Mouse (Mus musculus) midbrain, embryonic 10.5 days (tissue): ENCODE results near the gene Lrrtm1. TPM values are rescaled to one million over a fixed set of nuclear protein-coding genes. Genes with fewer than 3 reads are reported as not detected.

Experiments
- DNase-seq: peaks from one replicate; pipeline ENCODE4 v3.0.0-alpha.2; 2017; ENCODE audit warnings: low spot score
- H3K27ac ChIP-seq: fragments of 300-500 bp; sonication (generic); replicated peaks from 2 replicates; pipeline ENCODE4 v1.5.1; 2016; ENCODE audit warnings: mild to moderate bottlenecking
- H3K27me3 ChIP-seq: fragments of 300-500 bp; sonication (generic); 2 replicates; pipeline ENCODE4 v1.6.1; 2016; ENCODE audit warnings: low read depth, mild to moderate bottlenecking; ENCODE audit not compliant: poor library complexity, severe bottlenecking
- H3K36me3 ChIP-seq: fragments of 300-500 bp; sonication (generic); 2 replicates; pipeline ENCODE4 v1.6.1; 2016; ENCODE audit warnings: mild to moderate bottlenecking, moderate library complexity
- H3K4me1 ChIP-seq: fragments of 300-500 bp; sonication (generic); 2 replicates; pipeline ENCODE4 v1.6.1; 2016
- H3K4me3 ChIP-seq: fragments of 300-500 bp; sonication (generic); 2 replicates; pipeline ENCODE4 v1.5.1; 2016; ENCODE audit warnings: mild to moderate bottlenecking, moderate library complexity
- H3K9me3 ChIP-seq: fragments of 300-500 bp; sonication (generic); replicated peaks from 2 replicates; pipeline ENCODE4 v1.6.1; 2016; ENCODE audit warnings: mild to moderate bottlenecking
- WGBS: fragments of 180-500 bp; shearing (Covaris S2); methylation state at CpG from one replicate; pipeline ENCODE4 v1.1.7; 2016; 5-methylcytosine and 5-hydroxymethylcytosine counted together
- polyA plus RNA-seq: library from polyadenylated mRNA; unstranded; fragments of >200 nt; fragmentation: Nextera tagmentation; extraction: Ambion mirVana; gene quantifications from 2 replicates; pipeline ENCODE4 v1.2.1, GENCODE M21; 2016

Lrrtm1 gene
- polyA plus RNA-seq, 1 experiment from 2014 or later = 8.9 TPM

GRCm38 (mm10) chr6:77253480-77253879 is 11.0 kb downstream of the Lrrtm1 start:
- H3K4me1 ChIP-seq = no peaks in the 10 kb centered on the region
- no peak for DNase-seq
- WGBS = 72% methylated on average over 5 of the region's 5 CpGs
- H3K36me3 ChIP-seq = no peaks in the 10 kb centered on the region
- no peaks in the 10 kb centered on the region for H3K9me3 ChIP-seq
- H3K27me3 ChIP-seq = no peaks in the 10 kb centered on the region
- no peak overlapping the region for H3K4me3 ChIP-seq
- H3K27ac ChIP-seq = no peak overlapping the region

DNA sequence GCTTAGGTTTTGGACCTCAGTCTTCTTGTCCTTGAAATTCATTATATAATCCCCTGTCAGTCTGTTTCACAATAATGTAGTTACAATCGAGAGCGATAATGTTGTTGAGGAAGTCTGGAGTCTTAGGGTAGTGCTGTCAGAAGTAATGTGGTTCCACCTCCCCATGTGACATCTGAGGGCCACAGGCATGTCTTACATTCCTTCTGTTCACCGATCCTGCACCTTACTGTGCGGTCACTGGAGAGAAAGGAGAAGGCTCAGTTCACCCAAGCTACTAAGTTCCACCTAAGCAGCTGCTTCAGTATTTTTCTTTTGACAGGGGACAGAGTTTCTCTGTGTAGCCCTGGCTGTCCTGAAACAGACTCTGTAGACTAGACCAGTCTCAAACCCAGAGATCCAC is 13.9 kb downstream of the Lrrtm1 start:
- no peak overlapping the region for H3K4me3 ChIP-seq
- WGBS = 88% methylated on average over 4 of the region's 4 CpGs

GRCm38 (mm10) chr6:77257358-77258105 is 15.0 kb downstream of the Lrrtm1 start:
- Histone ChIP-seq H3K36me3 (no peaks in the 10 kb centered on the region), H3K4me3 (no peak overlapping the region), H3K27me3 (no peaks in the 10 kb centered on the region), H3K9me3 (no peaks in the 10 kb centered on the region), H3K27ac (no peak overlapping the region), H3K4me1 (no peaks in the 10 kb centered on the region)
- WGBS = 62% methylated on average over 7 of the region's 7 CpGs
- no peak for DNase-seq

More for the DNA sequence above, 13.9 kb downstream of the Lrrtm1 start:
- Histone ChIP-seq H3K27me3 (no peaks in the 10 kb centered on the region), H3K27ac (no peak overlapping the region), H3K9me3 (no peaks in the 10 kb centered on the region), H3K36me3 (no peaks in the 10 kb centered on the region), H3K4me1 (no peaks in the 10 kb centered on the region)
- DNase-seq = no peak

GRCm38 (mm10) chr6:77265163-77265562 is 22.7 kb downstream of the Lrrtm1 start:
- no peak overlapping the region for H3K27ac ChIP-seq
- no peaks in the 10 kb centered on the region for H3K36me3 ChIP-seq
- no peak for DNase-seq
- no peaks in the 10 kb centered on the region for H3K9me3 ChIP-seq
- H3K4me1 ChIP-seq = peaks cover 7% of the 10 kb centered on the region; the same call in 1 of the 2 replicates
- H3K4me3 ChIP-seq = no peak overlapping the region
- no peaks in the 10 kb centered on the region for H3K27me3 ChIP-seq
- WGBS = 73% methylated on average over 3 of the region's 3 CpGs

DNA sequence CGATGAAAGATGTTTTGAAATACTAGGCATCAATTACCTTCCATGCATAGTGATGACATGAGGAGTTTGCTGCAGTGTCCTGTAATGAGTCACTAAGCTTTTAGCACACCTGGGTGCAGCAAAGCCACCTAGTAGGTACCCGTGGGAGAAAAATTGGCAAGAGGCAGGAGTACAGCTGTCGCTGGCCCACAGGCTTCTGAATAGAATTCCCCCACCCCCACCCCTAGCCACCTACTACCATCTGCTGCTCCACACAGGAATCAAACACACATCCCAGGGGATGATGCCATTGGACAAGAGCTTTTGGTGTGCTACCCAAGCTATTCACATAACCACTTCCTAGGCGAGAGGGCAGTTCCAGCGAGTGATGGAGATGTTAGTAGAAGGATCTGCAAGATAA is 36.3 kb downstream of the Lrrtm1 start:
- Histone ChIP-seq H3K27me3 (no peaks in the 10 kb centered on the region), H3K27ac (no peak overlapping the region), H3K4me3 (no peak overlapping the region), H3K4me1 (no peaks in the 10 kb centered on the region), H3K36me3 (no peaks in the 10 kb centered on the region), H3K9me3 (no peaks in the 10 kb centered on the region)
- 91% methylated on average over 5 of the region's 5 CpGs for WGBS
- DNase-seq = no peak

DNA sequence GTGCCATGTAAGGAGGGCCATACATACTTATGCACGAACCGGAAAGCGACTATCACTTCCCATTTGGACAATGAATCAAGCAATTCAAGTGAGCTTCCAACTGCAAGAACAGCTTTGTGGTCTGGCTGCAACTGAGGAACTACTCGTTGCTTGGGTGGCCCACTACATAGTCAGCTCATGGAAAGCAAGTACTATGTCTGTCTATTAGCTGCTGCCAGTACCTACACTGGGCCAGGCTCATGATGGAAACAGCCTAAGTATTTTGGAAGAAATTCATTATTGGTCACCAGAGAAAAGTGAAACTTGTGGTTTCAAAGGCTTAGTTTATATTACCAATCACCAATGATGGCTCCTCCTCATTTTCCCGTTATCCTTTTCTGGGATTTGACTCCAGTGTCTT is 43.8 kb downstream of the Lrrtm1 start:
- Histone ChIP-seq H3K27me3 (no peaks in the 10 kb centered on the region), H3K36me3 (no peaks in the 10 kb centered on the region), H3K4me3 (no peak overlapping the region), H3K9me3 (no peaks in the 10 kb centered on the region), H3K4me1 (no peaks in the 10 kb centered on the region), H3K27ac (no peak overlapping the region)
- DNase-seq = no peak
- WGBS = 92% methylated on average over 5 of the region's 5 CpGs

GRCm38 (mm10) chr6:77288402-77288801 is 45.9 kb downstream of the Lrrtm1 start:
- Histone ChIP-seq H3K4me3 (no peak overlapping the region), H3K27ac (no peak overlapping the region), H3K27me3 (no peaks in the 10 kb centered on the region), H3K9me3 (no peaks in the 10 kb centered on the region), H3K4me1 (no peaks in the 10 kb centered on the region), H3K36me3 (no peaks in the 10 kb centered on the region)
- no peak for DNase-seq

DNA sequence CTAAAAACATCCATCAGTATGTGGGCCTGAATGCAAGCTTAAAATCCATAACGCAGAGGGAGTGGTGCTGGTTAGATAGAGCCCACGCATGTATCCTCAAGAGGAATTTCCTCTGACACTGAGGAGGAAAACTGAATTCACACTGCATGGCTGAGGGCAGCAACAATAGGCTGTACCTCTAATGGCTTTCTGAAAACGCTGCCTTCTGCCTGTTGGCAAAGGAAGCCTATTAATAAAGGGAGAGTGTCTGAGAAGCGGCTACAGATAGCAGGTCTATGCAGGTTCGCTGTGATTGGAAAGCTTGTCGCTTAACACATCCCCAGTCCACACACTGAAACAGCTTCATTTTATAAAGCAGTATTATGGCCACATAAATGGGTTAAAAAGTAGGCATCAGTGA is 48.9 kb downstream of the Lrrtm1 start:
- H3K9me3 ChIP-seq = no peaks in the 10 kb centered on the region
- no peaks in the 10 kb centered on the region for H3K36me3 ChIP-seq
- no peak overlapping the region for H3K4me3 ChIP-seq
- H3K27ac ChIP-seq = no peak overlapping the region
- no peaks in the 10 kb centered on the region for H3K27me3 ChIP-seq
- 84% methylated on average over 6 of the region's 6 CpGs for WGBS
- no peak for DNase-seq
- H3K4me1 ChIP-seq = peaks cover 8% of the 10 kb centered on the region

- WGBS = 95% methylated on average over 1 of the region's 1 CpGs
- Histone ChIP-seq H3K27ac (no peak overlapping the region), H3K4me1 (peaks cover 6% of the 10 kb centered on the region; the same call in 1 of the 2 replicates), H3K9me3 (no peaks in the 10 kb centered on the region), H3K36me3 (no peaks in the 10 kb centered on the region), H3K27me3 (no peaks in the 10 kb centered on the region), H3K4me3 (no peak overlapping the region)
- DNase-seq = no peak
These were observed 58.8 kb downstream of the Lrrtm1 start for GRCm38 (mm10) chr6:77301305-77301704.

GRCm38 (mm10) chr6:77306796-77307195 is 64.3 kb downstream of the Lrrtm1 start:
- 88% methylated on average over 3 of the region's 3 CpGs for whole genome bisulfite sequencing
- H3K4me3 ChIP-seq = no peak overlapping the region
- no peaks in the 10 kb centered on the region for H3K27me3 ChIP-seq
- no peak overlapping the region for H3K27ac ChIP-seq
- H3K9me3 ChIP-seq = no peaks in the 10 kb centered on the region
- DNase-seq = no peak
- H3K36me3 ChIP-seq = no peaks in the 10 kb centered on the region
- peaks cover 6% of the 10 kb centered on the region; the same call in 1 of the 2 replicates for H3K4me1 ChIP-seq
